Mouse (Mus musculus): Measurements from ENCODE around the gene Hlcs.

GRCm38 (mm10) chr16:94235718-94236117 is 77.7 kb downstream of the Hlcs start:
- TF ChIP-seq CTCF (IDR thresholded peaks at IDR 0.05; ENCODE audit: control insufficient read depth, insufficient read depth, low read length) (no peak), POLR2A (IDR thresholded peaks at IDR 0.05; ENCODE audit: borderline replicate concordance, control insufficient read depth, low read depth, low read length) (no peak)

Data from bone marrow, adult 2 months (tissue).